Mouse (Mus musculus): ENCODE measurements around the gene Tigd3. TPM values are rescaled to one million over a fixed set of nuclear protein-coding genes. Genes with fewer than 3 reads are reported as not detected.

Gene Tigd3
- polyA plus RNA-seq, 1 experiment from 2014 or later, result 2.6 TPM

DNA sequence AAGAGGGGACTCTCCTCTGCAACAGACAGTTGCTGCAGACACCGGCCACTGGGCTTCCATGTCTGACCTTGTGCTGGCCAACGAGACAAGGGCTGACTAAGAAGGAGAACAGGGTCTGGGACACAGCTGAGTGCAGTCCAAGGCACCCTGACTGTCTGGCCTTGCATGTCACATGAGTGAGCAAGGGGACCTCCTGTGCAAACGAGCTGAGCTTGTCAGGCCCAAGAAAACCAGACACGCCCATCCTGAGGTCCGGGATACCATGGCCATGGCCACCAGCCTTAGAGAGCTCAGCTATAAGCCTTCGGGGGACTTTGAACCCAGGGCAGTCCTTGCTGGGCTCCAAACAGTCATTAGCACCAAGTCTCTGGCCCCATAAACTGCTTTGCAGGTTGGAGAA lies 25.9 kb downstream of the Tigd3 start:
- ATAC-seq (replicated peaks; ENCODE audit: insufficient number of reproducible peaks, low FRiP score, low TSS enrichment), result no peak
- H3K9me3 ChIP-seq (replicated peaks; ENCODE audit: control insufficient read depth, low read length), result no peaks in the 10 kb centered on the region
- H3K27ac ChIP-seq (ENCODE audit: low read depth, low read length), result no peak overlapping the region
- H3K4me1 ChIP-seq (ENCODE audit: control insufficient read depth, insufficient read depth, low read length), result peaks cover 29% of the 10 kb centered on the region
- peak overlapping the region; percentile 39; the same call in 1 of the 2 replicates for H3K9ac ChIP-seq (ENCODE audit: low read depth, low read length)
- no peak overlapping the region for H3K4me3 ChIP-seq (ENCODE audit: low read depth, low read length)
- H3K27me3 ChIP-seq (ENCODE audit: control insufficient read depth, insufficient read depth, low read length), result no peaks in the 10 kb centered on the region
- H3K36me3 ChIP-seq (ENCODE audit: control insufficient read depth, insufficient read depth, low read length), result peaks cover 24% of the 10 kb centered on the region
- H3K4me2 ChIP-seq, result no peak overlapping the region
- 82% methylated on average over 6 of the region's 6 CpGs for WGBS (ENCODE audit: insufficient replicate concordance)

DNA sequence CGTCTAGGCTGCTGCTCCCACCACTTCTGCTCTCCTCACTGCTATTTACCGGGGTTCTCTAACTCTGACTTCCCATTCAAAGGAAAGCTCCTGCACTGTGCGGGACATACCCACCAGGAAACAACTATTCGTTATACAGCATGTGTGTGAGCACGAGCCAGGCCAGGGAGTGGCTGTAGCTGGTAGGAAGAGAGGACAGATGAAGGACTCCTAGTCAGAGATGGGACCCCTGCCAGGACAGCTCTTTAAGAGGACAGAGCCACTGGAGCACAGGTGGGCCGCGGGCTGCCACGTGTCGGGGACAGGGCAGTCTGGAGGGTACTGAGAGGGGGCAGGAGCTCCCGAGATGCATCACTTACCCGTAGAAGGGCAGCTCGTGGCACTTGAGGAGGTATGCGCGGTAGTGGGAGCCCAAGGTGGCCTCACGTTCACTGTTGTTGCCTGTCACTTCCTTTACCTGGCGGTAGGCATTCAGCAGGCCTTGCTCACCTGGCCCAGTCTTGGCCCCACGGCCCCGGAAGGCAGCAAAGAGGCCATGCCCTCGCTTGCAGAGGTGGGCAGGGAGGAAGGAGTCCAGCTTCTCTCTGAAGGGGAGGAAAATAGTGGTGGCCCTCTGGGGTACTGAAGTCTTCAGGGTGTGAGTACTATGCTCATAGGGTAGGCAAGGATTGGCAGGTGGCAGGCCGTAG lies 29.1 kb downstream of the Tigd3 start:
- Histone ChIP-seq H3K27ac (ENCODE audit: low read depth, low read length) (no peak overlapping the region), H3K4me3 (ENCODE audit: low read depth, low read length) (no peak overlapping the region), H3K4me1 (ENCODE audit: control insufficient read depth, insufficient read depth, low read length) (peaks cover 5% of the 10 kb centered on the region; the same call in 1 of the 2 replicates), H3K27me3 (ENCODE audit: control insufficient read depth, insufficient read depth, low read length) (no peaks in the 10 kb centered on the region), H3K36me3 (ENCODE audit: control insufficient read depth, insufficient read depth, low read length) (peaks cover 45% of the 10 kb centered on the region), H3K9ac (ENCODE audit: low read depth, low read length) (no peak overlapping the region), H3K9me3 (replicated peaks; ENCODE audit: control insufficient read depth, low read length) (0 out of 2 replicates have a peak, but pooled peaks cover 3% of the 10 kb centered on the region), H3K4me2 (no peak overlapping the region)
- 91% methylated on average over 20 of the region's 20 CpGs for WGBS (ENCODE audit: insufficient replicate concordance)
- no peak for ATAC-seq (replicated peaks; ENCODE audit: insufficient number of reproducible peaks, low FRiP score, low TSS enrichment)

DNA sequence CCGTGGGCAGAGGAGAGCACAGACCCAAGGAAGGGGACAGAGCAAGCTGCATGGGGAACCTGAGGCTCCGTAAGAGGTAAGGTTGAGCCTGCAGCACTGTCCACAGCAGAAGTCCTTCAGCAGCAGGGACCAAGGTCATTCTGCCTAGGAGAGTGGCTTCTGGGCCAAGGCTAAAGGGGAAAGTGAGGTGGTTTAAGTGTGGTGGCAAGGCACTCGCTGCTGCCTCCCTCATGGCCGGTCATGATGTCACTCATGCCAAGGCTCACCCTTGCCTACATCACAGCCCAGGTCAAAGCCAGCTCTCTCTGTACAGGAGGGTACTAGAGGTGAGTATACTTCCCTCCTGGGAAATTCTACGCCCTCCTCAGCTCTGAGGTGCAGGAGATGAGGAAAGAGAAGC lies 30.2 kb downstream of the Tigd3 start:
- 91% methylated on average over 5 of the region's 5 CpGs for WGBS (ENCODE audit: insufficient replicate concordance)
- 0 out of 2 replicates have a peak, but pooled peaks cover 3% of the 10 kb centered on the region for H3K9me3 ChIP-seq (replicated peaks; ENCODE audit: control insufficient read depth, low read length)
- no peak overlapping the region for H3K27ac ChIP-seq (ENCODE audit: low read depth, low read length)
- ATAC-seq (replicated peaks; ENCODE audit: insufficient number of reproducible peaks, low FRiP score, low TSS enrichment), result no peak
- H3K4me3 ChIP-seq (ENCODE audit: low read depth, low read length), result no peak overlapping the region
- H3K9ac ChIP-seq (ENCODE audit: low read depth, low read length), result no peak overlapping the region
- no peak overlapping the region for H3K4me2 ChIP-seq
- no peaks in the 10 kb centered on the region for H3K27me3 ChIP-seq (ENCODE audit: control insufficient read depth, insufficient read depth, low read length)
- peaks cover 44% of the 10 kb centered on the region for H3K36me3 ChIP-seq (ENCODE audit: control insufficient read depth, insufficient read depth, low read length)
- peaks cover 5% of the 10 kb centered on the region; the same call in 1 of the 2 replicates for H3K4me1 ChIP-seq (ENCODE audit: control insufficient read depth, insufficient read depth, low read length)

DNA sequence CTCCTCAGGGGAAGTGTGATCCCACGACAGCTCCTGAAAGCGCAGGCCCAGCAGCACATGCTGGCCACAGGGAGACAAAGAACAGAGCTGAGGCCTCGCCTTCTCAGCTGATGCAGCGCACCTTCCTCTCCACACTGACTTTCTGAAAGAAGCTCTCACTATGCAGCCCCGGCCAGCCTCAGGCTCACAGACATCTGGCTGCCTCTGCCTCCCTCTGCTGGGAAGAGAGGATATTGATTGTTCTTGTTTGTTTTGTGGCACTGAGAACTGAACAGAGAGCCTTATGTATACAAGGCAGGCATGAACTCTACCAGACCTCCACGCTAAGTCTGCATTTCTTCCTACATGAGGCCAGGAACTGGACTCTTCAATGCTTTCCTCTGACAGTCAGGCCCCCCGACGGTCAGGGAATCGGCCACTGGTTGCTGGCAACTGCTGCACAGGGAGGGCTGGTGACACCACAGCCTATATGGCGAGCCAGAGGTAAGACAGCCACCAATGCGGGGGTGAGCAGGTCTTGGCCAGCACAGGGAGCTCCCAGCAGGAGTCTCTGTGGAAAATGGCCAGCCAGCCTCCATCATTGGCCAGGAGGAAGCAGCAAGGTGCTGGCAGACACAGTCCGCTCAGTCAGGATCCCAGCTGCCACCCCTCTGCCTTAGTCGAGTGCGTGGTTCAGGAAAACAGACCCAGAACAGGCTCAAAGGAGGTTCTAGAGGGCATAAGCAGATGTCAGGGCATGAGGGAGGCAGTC lies 31.4 kb downstream of the Tigd3 start:
- Histone ChIP-seq H3K4me1 (ENCODE audit: control insufficient read depth, insufficient read depth, low read length) (peaks cover 5% of the 10 kb centered on the region; the same call in 1 of the 2 replicates), H3K27ac (ENCODE audit: low read depth, low read length) (no peak overlapping the region)
- no peak for ATAC-seq (replicated peaks; ENCODE audit: insufficient number of reproducible peaks, low FRiP score, low TSS enrichment)

DNA sequence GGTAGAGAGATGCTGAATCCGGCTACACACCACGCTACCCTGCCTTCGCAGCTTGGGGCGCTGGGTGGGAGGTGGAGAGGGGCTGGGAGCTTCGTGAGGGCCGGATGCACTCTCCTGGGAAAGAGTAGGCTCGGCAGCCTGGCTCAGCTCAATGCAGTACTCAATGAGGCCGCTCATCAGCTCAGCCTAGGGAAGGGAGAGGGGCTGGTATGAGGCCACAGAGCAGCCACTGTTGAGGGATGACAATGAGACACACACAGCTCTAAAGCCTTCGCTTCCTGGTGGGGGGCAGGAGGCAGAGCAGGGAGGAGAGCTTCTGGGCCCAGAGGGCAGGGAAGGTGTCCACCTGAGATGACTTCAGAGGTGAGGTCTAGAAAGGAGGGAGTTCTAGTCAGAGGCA lies 37.3 kb downstream of the Tigd3 start:
- no peak overlapping the region for H3K4me3 ChIP-seq (ENCODE audit: low read depth, low read length)
- H3K36me3 ChIP-seq (ENCODE audit: control insufficient read depth, insufficient read depth, low read length), result peaks cover 40% of the 10 kb centered on the region

More for the DNA sequence above, 31.4 kb downstream of the Tigd3 start:
- no peak overlapping the region for H3K9ac ChIP-seq (ENCODE audit: low read depth, low read length)
- H3K4me3 ChIP-seq (ENCODE audit: low read depth, low read length), result no peak overlapping the region
- H3K9me3 ChIP-seq (replicated peaks; ENCODE audit: control insufficient read depth, low read length), result 0 out of 2 replicates have a peak, but pooled peaks cover 3% of the 10 kb centered on the region
- H3K36me3 ChIP-seq (ENCODE audit: control insufficient read depth, insufficient read depth, low read length), result peaks cover 43% of the 10 kb centered on the region
- WGBS (ENCODE audit: insufficient replicate concordance), result 94% methylated on average over 14 of the region's 14 CpGs
- H3K4me2 ChIP-seq, result no peak overlapping the region
- H3K27me3 ChIP-seq (ENCODE audit: control insufficient read depth, insufficient read depth, low read length), result no peaks in the 10 kb centered on the region

DNA sequence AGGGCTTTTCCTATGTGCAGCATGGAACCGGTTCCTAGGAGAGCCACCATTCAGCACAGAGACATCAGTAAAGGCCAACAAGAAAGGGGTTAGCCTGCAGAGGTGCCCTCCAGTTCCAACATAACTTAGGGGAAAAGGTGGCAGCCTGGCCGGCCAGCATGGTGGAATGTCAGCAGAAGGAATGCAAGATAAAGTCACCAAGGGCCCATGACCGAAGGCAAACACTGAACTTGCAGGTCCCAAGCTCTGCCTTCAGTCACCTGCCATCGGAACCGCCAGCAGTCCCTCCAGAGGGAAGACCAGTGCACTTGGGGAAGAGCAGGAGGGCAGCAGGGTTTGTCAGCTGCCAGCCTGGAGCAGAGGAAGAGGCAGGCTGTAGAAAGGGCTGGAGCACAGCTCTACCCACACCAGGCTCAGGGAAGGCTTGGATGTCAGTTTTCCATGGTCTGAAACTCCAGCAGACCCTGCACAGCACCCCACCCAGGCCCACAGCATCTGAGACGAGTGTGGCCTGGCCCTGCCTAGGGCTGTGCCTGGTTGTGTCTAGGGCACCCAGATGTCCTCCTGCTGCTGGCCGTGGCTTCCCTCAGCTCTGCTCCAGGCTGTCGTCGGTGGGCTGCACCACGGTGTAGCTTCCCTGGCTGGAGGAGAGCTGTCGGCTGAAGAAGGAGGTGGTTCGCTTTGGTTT lies 41.8 kb downstream of the Tigd3 start:
- H3K9ac ChIP-seq (ENCODE audit: low read depth, low read length), result peak overlapping the region; percentile 59
- H3K4me3 ChIP-seq (ENCODE audit: low read depth, low read length), result no peak overlapping the region
- 56% methylated on average over 12 of the region's 12 CpGs for WGBS (ENCODE audit: insufficient replicate concordance)
- H3K27me3 ChIP-seq (ENCODE audit: control insufficient read depth, insufficient read depth, low read length), result no peaks in the 10 kb centered on the region
- peak overlapping the region; percentile 65 for H3K27ac ChIP-seq (ENCODE audit: low read depth, low read length)
- H3K4me2 ChIP-seq, result 0 out of 2 replicates have a peak overlapping the region, but pooled peaks have one; percentile 6
- H3K4me1 ChIP-seq (ENCODE audit: control insufficient read depth, insufficient read depth, low read length), result peaks cover 52% of the 10 kb centered on the region
- H3K9me3 ChIP-seq (replicated peaks; ENCODE audit: control insufficient read depth, low read length), result no peaks in the 10 kb centered on the region
- H3K36me3 ChIP-seq (ENCODE audit: control insufficient read depth, insufficient read depth, low read length), result peaks cover 19% of the 10 kb centered on the region
- no peak for ATAC-seq (replicated peaks; ENCODE audit: insufficient number of reproducible peaks, low FRiP score, low TSS enrichment)

More for the DNA sequence above, 37.3 kb downstream of the Tigd3 start:
- Histone ChIP-seq H3K9ac (ENCODE audit: low read depth, low read length) (no peak overlapping the region), H3K4me2 (no peak overlapping the region), H3K27ac (ENCODE audit: low read depth, low read length) (no peak overlapping the region), H3K4me1 (ENCODE audit: control insufficient read depth, insufficient read depth, low read length) (peaks cover 16% of the 10 kb centered on the region), H3K9me3 (replicated peaks; ENCODE audit: control insufficient read depth, low read length) (no peaks in the 10 kb centered on the region), H3K27me3 (ENCODE audit: control insufficient read depth, insufficient read depth, low read length) (no peaks in the 10 kb centered on the region)
- 81% methylated on average over 9 of the region's 9 CpGs for WGBS (ENCODE audit: insufficient replicate concordance)
- ATAC-seq (replicated peaks; ENCODE audit: insufficient number of reproducible peaks, low FRiP score, low TSS enrichment), result no peak

DNA sequence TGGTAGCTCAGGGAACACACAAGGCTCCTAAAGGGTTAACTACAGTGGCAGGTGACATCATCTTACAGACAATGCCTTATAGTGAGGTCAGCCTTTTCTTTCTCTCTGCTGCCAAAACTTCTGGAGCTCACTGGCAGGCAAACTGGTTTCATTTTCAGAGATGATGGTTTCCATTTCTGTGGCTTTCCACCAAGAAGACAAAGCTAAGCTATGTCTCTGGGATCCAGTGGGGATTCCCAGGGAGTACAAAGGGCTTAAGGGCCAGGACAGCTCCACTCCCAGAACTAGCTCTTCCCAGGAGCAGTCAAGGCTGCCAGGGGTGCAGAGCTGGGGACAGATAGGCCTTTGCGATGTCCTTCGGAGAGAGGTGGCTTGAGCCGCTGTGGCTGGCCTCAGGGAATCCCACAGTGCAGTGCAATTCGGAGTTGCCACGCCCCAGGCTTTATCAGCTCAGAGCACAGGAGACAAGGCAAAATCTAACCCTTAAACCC lies 42.4 kb downstream of the Tigd3 start:
- no peaks in the 10 kb centered on the region for H3K9me3 ChIP-seq (replicated peaks; ENCODE audit: control insufficient read depth, low read length)
- peak overlapping the region; percentile 31 for H3K4me2 ChIP-seq
- peak overlapping the region; percentile 61 for H3K9ac ChIP-seq (ENCODE audit: low read depth, low read length)
- ATAC-seq (replicated peaks; ENCODE audit: insufficient number of reproducible peaks, low FRiP score, low TSS enrichment), result no peak
- H3K4me1 ChIP-seq (ENCODE audit: control insufficient read depth, insufficient read depth, low read length), result peaks cover 58% of the 10 kb centered on the region
- H3K27me3 ChIP-seq (ENCODE audit: control insufficient read depth, insufficient read depth, low read length), result no peaks in the 10 kb centered on the region
- H3K36me3 ChIP-seq (ENCODE audit: control insufficient read depth, insufficient read depth, low read length), result peaks cover 16% of the 10 kb centered on the region
- peak overlapping the region; percentile 65 for H3K27ac ChIP-seq (ENCODE audit: low read depth, low read length)
- no peak overlapping the region for H3K4me3 ChIP-seq (ENCODE audit: low read depth, low read length)
- WGBS (ENCODE audit: insufficient replicate concordance), result 38% methylated on average over 5 of the region's 5 CpGs

DNA sequence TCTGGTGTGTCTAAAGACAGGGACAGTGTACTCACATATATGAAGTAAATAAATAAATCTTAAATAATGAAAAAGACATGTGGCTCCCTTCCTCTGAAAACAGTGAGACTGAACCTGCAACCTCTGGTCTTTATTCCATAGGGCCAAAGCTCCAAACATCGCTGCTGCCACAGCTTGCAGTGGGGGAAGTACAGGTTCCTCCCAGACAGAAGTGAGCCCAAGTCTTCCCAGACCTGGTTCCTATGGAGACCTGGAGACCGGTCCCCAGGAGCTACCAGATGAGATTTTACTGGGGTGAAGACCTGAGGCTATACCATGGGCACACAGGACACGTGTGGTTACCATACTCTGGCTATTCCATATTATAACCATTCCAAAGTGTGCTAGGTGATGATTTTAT lies 43.1 kb downstream of the Tigd3 start:
- H3K27me3 ChIP-seq (ENCODE audit: control insufficient read depth, insufficient read depth, low read length), result no peaks in the 10 kb centered on the region
- H3K27ac ChIP-seq (ENCODE audit: low read depth, low read length), result no peak overlapping the region
- peaks cover 14% of the 10 kb centered on the region for H3K36me3 ChIP-seq (ENCODE audit: control insufficient read depth, insufficient read depth, low read length)
- H3K4me1 ChIP-seq (ENCODE audit: control insufficient read depth, insufficient read depth, low read length), result peaks cover 60% of the 10 kb centered on the region
- no peaks in the 10 kb centered on the region for H3K9me3 ChIP-seq (replicated peaks; ENCODE audit: control insufficient read depth, low read length)
- no peak for ATAC-seq (replicated peaks; ENCODE audit: insufficient number of reproducible peaks, low FRiP score, low TSS enrichment)
- H3K4me3 ChIP-seq (ENCODE audit: low read depth, low read length), result no peak overlapping the region
- no peak overlapping the region for H3K4me2 ChIP-seq
- H3K9ac ChIP-seq (ENCODE audit: low read depth, low read length), result no peak overlapping the region
- 84% methylated on average over 3 of the region's 3 CpGs for WGBS (ENCODE audit: insufficient replicate concordance)

All from heart, embryonic 11.5 days (tissue).